Mouse (Mus musculus): ENCODE results near the gene Trim25.

The Trim25 gene

DNA sequence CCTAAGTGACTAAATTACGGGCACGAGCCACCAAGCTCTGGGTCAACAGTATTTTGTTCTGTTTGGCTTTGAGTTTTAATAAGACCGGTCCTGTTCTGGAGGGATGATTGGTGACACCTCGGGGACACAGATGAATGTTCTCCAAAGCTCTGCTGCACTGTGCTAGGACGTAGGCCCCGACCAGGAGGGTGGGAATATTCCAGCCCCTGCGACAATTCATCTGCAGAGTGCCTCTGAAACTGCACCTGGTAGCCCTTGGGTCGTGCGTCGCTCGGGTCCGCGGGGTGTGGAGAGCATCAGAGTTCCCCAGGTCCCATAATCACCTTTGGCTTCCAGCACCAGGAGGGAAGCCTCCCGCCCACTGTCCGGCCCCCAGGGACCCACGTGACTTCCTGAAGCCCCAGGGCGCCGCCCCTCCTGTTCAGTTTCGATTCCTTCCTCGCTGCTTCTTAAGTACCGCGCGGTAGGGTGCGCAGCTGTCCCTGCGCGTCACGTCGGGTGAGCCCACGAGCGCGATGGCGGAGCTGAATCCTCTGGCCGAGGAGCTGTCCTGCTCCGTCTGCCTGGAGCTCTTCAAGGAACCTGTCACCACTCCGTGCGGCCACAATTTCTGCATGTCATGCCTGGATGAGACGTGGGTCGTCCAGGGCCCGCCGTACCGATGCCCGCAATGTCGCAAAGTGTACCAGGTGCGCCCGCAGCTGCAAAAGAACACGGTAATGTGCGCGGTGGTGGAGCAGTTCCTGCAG lies at the start of gene Trim25:
TSS of gene Trim25 (plus strand) at position 403 of the 749 bp plus-strand sequence.
- DNase-seq (ENCODE audit: low spot score in 2 of 2) = peak; percentile 40 to 44

- no peak for DNase-seq (ENCODE audit: low spot score in 2 of 2)
Measured at GRCm38 (mm10) chr11:88949802-88950639, 49.2 kb upstream of the Trim25 start.

- no peak for DNase-seq (ENCODE audit: low spot score in 2 of 2)
Measured at GRCm38 (mm10) chr11:88950640-88951250, 48.4 kb upstream of the Trim25 start.

DNA sequence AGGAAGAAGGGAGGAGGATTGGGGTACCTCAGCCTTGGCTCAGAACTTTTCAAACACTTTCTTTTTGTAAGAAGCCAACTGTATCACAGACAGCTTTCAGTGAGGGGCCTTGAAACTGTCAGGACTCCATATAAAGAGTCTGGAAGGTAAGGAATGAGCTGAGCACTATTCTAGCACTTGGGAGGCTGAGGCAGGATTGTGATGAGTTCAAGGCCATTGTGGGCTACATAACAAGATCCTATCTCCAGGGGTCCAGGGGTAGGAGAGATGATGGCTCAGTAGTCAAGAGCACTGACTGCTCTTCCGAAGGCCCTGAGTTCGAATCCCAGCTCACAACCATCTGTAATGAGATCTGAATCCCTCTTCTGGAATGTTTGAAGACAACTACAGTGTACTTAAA lies 47.6 kb upstream of the Trim25 start:
- DNase-seq (ENCODE audit: low spot score in 2 of 2) = no peak

DNA sequence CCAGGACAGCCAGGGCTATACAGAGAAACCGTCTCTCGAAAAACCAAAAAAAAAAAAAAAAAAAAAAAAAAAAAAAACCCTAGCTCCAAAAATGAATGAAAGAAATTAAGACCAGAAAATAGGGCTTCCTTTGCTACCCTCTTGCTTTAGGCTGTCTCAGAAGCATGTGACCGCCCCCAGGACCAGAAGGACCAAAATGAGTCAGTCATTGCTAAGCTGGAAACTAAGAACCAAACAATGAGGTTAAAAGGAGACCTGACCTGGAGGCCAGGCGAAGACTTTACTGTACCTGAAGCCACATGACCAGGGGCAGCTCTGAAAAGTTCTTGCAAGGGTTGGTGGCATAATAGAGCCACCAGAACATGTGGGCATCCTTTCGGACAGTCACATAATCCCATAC lies 47.1 kb upstream of the Trim25 start:
- DNase-seq (ENCODE audit: low spot score in 2 of 2) = no peak

- DNase-seq (ENCODE audit: low spot score in 2 of 2) = no peak
Measured at GRCm38 (mm10) chr11:88953582-88953981, 45.6 kb upstream of the Trim25 start.

DNA sequence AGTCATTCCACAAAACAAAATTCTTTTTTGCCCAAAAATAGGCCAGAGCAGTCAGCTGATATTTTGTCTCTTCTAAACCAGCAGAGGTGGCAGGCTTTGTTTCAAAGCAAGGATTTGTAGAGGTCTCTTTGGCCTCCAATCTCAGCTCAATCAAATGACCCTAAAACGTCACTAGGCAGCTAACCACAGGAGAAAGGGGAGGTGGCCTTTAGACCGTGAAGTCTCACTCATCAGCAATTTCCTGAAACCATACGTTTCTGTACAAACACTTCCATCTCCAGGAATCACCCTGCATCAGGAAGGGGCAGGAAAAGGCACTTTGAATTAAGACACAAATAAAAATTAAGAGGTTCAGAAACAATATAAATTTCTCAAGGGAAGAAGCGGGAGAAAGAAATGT lies 44.4 kb upstream of the Trim25 start:
- DNase-seq (ENCODE audit: low spot score in 2 of 2) = no peak

DNA sequence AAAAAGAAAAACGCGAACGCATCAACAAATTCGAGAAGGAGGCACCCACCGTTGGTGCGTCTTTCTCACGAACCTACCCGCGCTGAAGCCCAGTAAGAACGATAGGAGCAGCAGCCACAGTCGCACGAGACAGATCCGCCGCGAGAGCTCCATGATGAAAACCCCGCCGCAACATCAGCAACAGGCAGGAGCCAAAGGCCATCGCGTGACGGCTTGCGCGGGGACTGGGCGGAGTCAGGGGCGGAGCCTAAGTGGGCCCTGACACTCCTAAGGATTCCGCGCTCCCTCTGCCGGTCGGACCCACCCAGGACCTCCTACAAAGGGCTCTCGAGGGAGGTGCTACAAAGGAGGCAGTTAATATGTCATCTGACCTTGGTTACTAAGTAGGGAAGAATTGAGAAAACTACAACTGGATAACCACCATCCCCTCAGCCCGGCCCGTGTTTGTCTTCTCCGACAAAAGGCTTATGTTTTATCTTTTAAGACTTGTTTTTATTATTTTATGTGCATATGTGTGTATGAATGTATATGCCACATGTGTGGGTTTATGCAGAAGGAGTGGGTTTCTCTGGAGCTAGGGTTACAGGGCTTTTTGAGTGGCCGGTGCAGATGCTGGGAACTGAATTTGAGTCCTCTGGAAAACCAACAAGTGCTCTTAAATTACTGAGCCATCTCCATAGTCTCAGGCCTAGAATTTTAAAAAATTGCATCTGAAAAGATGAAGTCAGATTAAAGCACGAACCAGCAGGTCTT lies 43.8 kb upstream of the Trim25 start, which contains the start of gene Scpep1:
TSS of gene Scpep1 (minus strand) at position 249 of the 753 bp plus-strand sequence.
- DNase-seq (ENCODE audit: low spot score in 2 of 2) = peak; percentile 91 to 92

GRCm38 (mm10) chr11:88958851-88959250 lies 40.3 kb upstream of the Trim25 start:
- no peak for DNase-seq (ENCODE audit: low spot score in 2 of 2)

DNA sequence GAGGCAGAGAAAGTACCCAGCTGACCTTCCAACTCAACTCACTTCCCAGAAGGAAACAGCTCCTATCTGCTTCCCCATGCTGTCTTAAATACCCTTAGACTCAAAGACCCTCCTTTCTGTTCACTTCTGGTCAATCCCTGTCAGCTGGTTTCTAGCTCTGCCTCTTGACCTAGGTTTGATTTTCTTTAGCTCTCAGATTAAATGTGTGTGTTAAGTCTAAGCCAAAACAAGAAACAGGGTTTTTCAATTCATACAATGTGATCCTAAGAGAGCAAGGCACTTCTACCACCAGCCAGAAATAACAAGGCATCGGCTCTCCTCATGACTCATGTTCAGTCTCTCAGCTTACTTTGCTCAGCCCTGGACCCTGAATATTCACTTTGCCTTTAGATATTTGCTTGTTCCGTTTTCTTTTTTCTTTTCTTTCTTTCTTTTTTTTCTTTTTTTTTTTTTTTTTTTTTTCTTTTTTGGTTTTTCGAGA lies 32.3 kb upstream of the Trim25 start, which contains the start of gene Elobl:
TSS of gene Elobl (minus strand) at position 51 of the 481 bp plus-strand sequence.
- no peak for DNase-seq (ENCODE audit: low spot score in 2 of 2)

DNA sequence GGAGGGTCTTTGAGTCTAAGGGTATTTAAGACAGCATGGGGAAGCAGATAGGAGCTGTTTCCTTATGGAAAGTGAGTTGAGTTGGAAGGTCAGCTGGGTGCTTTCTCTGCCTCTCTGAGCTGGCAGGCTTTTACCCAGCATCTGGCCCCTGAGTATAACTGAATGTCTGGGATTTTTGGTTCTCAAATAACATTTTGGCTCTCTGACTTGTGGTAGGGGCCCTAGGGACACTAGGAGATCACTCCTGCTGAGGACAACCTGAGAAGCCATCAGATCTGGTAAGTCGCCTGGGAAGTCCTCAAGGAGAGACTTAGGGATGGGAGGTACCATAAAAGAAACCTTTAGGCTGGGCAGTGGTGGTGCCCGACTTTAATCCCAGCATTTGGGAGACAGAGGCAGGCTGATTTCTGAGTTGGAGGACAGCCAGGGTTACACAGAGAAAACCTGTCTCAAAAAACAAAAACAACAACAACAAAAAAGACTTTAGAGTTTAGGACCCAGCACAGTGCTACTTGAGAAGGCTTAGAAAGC lies 28.9 kb upstream of the Trim25 start, which contains the start of gene Coil:
TSS of gene Coil (plus strand) at position 51 of the 531 bp plus-strand sequence.
- no peak for DNase-seq (ENCODE audit: low spot score in 2 of 2)

GRCm38 (mm10) chr11:88973776-88974701 lies 25.1 kb upstream of the Trim25 start:
- DNase-seq (ENCODE audit: low spot score in 2 of 2) = peak; percentile 90 to 93

- DNase-seq (ENCODE audit: low spot score in 2 of 2) = no peak
Measured at GRCm38 (mm10) chr11:88976320-88976719, 22.9 kb upstream of the Trim25 start.

DNA sequence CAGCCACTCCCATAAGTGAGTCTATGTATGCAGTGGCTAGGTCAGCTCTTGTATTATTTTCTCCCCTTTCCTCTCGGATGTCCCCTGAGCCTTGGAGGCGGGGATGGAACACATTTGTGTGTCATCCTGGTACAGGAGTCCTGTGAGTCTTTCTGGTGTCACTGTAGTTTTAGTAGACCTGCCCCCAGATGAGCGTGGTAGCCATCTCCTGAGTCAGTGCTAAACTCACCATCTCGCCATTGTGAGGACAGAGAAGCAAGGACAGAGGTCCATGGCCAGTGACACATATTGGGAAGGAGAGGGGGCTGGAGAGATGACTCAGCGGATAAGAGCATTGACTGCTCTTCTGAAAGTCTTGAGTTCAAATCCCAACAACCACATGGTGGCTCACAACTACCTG lies 22.0 kb upstream of the Trim25 start:
- DNase-seq (ENCODE audit: low spot score in 2 of 2) = no peak

DNA sequence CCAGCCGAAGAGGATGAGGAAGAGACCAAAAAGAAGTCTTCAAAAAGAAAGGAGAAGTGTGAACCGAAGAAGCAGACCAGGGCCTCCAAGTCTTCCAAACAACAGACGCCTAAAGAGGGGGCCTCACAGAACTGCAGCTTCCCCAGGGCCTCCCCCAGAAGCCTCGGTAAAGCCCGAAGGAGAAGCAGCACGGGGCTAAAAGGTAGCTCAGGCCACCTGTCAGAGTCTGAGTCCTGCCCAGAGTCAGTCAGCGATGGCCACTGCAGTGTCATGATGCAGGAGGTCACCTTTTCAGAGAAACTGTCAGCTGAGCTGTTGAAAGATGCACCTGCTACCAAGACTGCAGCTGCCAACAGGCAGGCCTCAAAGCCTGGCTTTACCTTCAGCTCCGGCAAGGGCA lies 17.8 kb upstream of the Trim25 start:
- no peak for DNase-seq (ENCODE audit: low spot score in 2 of 2)

DNA sequence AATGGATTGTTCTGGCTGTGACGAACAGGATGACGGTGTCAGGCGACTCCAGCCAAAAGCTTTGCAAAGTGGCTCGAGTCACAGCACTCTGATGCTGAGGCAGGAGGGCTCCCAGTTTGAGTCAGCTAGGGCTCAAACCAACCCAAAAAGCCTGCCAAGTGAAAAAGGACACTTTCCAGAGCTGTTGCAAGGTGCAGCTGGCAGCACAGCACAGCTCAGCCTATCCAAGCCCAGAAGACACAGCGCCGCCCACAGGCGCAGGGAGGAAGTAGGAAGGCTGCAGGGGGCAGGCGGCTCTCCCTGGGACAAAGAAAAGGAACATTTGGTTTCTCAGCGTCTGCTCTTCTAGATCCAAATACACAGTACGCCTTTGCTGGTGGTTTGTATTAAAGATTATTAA lies 12.6 kb upstream of the Trim25 start:
- no peak for DNase-seq (ENCODE audit: low spot score in 2 of 2)

DNA sequence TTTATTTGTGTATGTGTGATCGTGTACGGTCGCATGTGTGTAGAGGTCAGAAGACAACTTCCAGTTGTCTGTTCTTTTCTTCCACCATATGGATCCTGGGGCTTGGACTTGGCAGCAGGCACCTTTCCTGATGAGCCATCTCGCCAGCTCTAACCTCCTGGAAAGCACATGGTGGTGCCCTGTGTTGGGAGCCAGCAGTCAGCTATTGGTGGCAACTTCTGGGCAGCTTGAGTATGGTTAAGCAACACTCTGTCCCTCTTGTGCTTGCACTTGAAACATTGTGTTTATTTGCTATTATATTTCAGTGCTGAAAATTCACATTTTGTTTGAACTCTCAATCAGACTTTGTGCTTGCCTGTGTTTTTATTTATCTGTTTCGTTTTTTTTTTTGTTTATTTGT lies 10.2 kb upstream of the Trim25 start:
- no peak for DNase-seq (ENCODE audit: low spot score in 2 of 2)

DNA sequence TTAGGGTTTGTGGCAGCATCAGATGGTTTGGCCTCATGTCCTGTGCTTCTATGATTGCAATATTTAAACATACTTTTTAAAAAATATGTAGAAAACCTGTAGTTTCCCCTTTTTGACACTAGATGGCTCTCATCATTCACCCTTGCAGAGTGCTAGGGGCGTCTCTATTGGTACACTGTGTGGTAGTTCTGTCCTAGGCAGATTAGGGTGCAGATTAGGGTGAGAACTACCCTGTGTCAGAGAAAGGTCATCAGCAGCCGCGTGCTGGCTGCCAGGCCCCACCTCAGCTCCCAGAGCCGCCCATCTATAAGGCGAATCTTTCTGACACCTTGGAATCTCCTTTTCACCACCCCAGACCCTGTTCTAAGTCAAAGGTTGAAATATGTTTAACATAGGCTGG lies 9.6 kb upstream of the Trim25 start:
- no peak for DNase-seq (ENCODE audit: low spot score in 2 of 2)

GRCm38 (mm10) chr11:88993186-88993585 lies 6.0 kb upstream of the Trim25 start:
- DNase-seq (ENCODE audit: low spot score in 2 of 2) = no peak

DNA sequence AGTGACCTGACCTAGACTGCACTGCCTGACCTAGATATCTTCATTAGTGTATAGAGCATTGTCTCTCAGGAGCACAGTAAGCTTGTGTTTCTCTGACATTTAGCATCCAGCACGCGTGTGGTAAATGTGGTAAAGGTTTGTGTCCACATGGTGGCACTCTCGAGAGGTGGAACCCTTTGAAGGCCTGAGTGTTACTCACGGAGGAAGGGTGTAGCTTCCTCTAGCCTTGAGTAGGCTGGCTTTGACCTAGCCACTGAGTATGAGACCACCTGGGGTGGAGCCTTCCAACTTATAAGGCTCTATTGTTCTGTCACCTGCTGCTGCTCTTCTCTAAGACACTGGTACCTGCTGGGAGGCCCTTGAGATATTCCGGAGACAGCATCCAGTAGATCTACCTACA lies 5.6 kb upstream of the Trim25 start:
- peak in 1 of 2 experiments; percentile 44 for DNase-seq (ENCODE audit: low spot score in 2 of 2)

Data from frontal cortex, postnatal 14 days (tissue).